Mouse (Mus musculus): ENCODE data around the gene Rad51b. TPM values are rescaled to one million over a fixed set of nuclear protein-coding genes. Genes with fewer than 3 reads are reported as not detected.

Rad51b gene
- total RNA-seq, 1 experiment from 2014 or later: 0.70 TPM

GRCm38 (mm10) chr12:79683759-79684158 lies 386.7 kb downstream of the Rad51b start:
- ATAC-seq (ENCODE audit: extremely low read depth, insufficient number of reproducible peaks, low FRiP score, poor library complexity, severe bottlenecking): no peak

- ATAC-seq (ENCODE audit: extremely low read depth, insufficient number of reproducible peaks, low FRiP score, poor library complexity, severe bottlenecking): no peak
Observed at GRCm38 (mm10) chr12:79684338-79684737, 387.3 kb downstream of the Rad51b start.

GRCm38 (mm10) chr12:79686594-79687325 lies 389.7 kb downstream of the Rad51b start:
- ATAC-seq (ENCODE audit: extremely low read depth, insufficient number of reproducible peaks, low FRiP score, poor library complexity, severe bottlenecking): 0 out of 2 replicates have a peak, but pooled peaks have one; percentile 16

GRCm38 (mm10) chr12:79687683-79688386 lies 390.8 kb downstream of the Rad51b start:
- ATAC-seq (ENCODE audit: extremely low read depth, insufficient number of reproducible peaks, low FRiP score, poor library complexity, severe bottlenecking): no peak

GRCm38 (mm10) chr12:79689299-79689698 lies 392.2 kb downstream of the Rad51b start:
- ATAC-seq (ENCODE audit: extremely low read depth, insufficient number of reproducible peaks, low FRiP score, poor library complexity, severe bottlenecking): no peak

GRCm38 (mm10) chr12:79691929-79692862 lies 395.1 kb downstream of the Rad51b start:
- peak; percentile 58 for ATAC-seq (ENCODE audit: extremely low read depth, insufficient number of reproducible peaks, low FRiP score, poor library complexity, severe bottlenecking)

GRCm38 (mm10) chr12:79695832-79696434 lies 398.9 kb downstream of the Rad51b start:
- no peak for ATAC-seq (ENCODE audit: extremely low read depth, insufficient number of reproducible peaks, low FRiP score, poor library complexity, severe bottlenecking)

GRCm38 (mm10) chr12:79703555-79703954 lies 406.5 kb downstream of the Rad51b start:
- no peak for ATAC-seq (ENCODE audit: extremely low read depth, insufficient number of reproducible peaks, low FRiP score, poor library complexity, severe bottlenecking)

GRCm38 (mm10) chr12:79705501-79706266 lies 408.6 kb downstream of the Rad51b start:
- no peak for ATAC-seq (ENCODE audit: extremely low read depth, insufficient number of reproducible peaks, low FRiP score, poor library complexity, severe bottlenecking)

GRCm38 (mm10) chr12:79707565-79708422 lies 410.7 kb downstream of the Rad51b start:
- no peak for ATAC-seq (ENCODE audit: extremely low read depth, insufficient number of reproducible peaks, low FRiP score, poor library complexity, severe bottlenecking)

- no peak for ATAC-seq (ENCODE audit: extremely low read depth, insufficient number of reproducible peaks, low FRiP score, poor library complexity, severe bottlenecking)
Observed at GRCm38 (mm10) chr12:79708423-79708733, 411.3 kb downstream of the Rad51b start.

- ATAC-seq (ENCODE audit: extremely low read depth, insufficient number of reproducible peaks, low FRiP score, poor library complexity, severe bottlenecking): no peak
Observed at GRCm38 (mm10) chr12:79713286-79713685, 416.2 kb downstream of the Rad51b start.

GRCm38 (mm10) chr12:79714484-79714883 lies 417.4 kb downstream of the Rad51b start:
- no peak for ATAC-seq (ENCODE audit: extremely low read depth, insufficient number of reproducible peaks, low FRiP score, poor library complexity, severe bottlenecking)

- no peak for ATAC-seq (ENCODE audit: extremely low read depth, insufficient number of reproducible peaks, low FRiP score, poor library complexity, severe bottlenecking)
Observed at GRCm38 (mm10) chr12:79715506-79716345, 418.6 kb downstream of the Rad51b start.

GRCm38 (mm10) chr12:79719091-79719846 lies 422.2 kb downstream of the Rad51b start:
- no peak for ATAC-seq (ENCODE audit: extremely low read depth, insufficient number of reproducible peaks, low FRiP score, poor library complexity, severe bottlenecking)

GRCm38 (mm10) chr12:79719847-79720201 lies 422.7 kb downstream of the Rad51b start:
- no peak for ATAC-seq (ENCODE audit: extremely low read depth, insufficient number of reproducible peaks, low FRiP score, poor library complexity, severe bottlenecking)
